Mouse (Mus musculus) neural tube, embryonic 11.5 days (tissue): Measurements from ENCODE around the gene Xrra1. TPM values are rescaled to one million over a fixed set of nuclear protein-coding genes. Genes with fewer than 3 reads are reported as not detected.

Experiments
- ATAC-seq: fragments of 200-750 bp; cut with Nextera tagmentation; 2 replicates; pipeline ENCODE4 v1.8.0; 2017; ENCODE audit warnings: moderate number of reproducible peaks, mild to moderate bottlenecking, moderate TSS enrichment, moderate library complexity; ENCODE audit not compliant: insufficient read depth, low FRiP score, low TSS enrichment
- DNase-seq: peaks from one replicate; pipeline ENCODE4 v3.0.0-alpha.2; 2015; ENCODE audit warnings: low spot score
- H3K27ac ChIP-seq: fragments of 300-500 bp; sonication (generic); 2 replicates; pipeline ENCODE4 v1.5.1; 2014; ENCODE audit warnings: low read depth, mild to moderate bottlenecking, low read length
- H3K27me3 ChIP-seq: fragments of 300-500 bp; sonication (generic); 2 replicates; pipeline ENCODE4 v1.6.1; 2014; ENCODE audit warnings: mild to moderate bottlenecking, low read length, mixed read lengths; ENCODE audit not compliant: control insufficient read depth, insufficient read depth
- H3K36me3 ChIP-seq: fragments of 300-500 bp; sonication (generic); 2 replicates; pipeline ENCODE4 v1.6.1; 2014; ENCODE audit warnings: mild to moderate bottlenecking, low read length, moderate library complexity, mixed read lengths; ENCODE audit not compliant: control insufficient read depth, insufficient read depth
- H3K4me1 ChIP-seq: fragments of 300-500 bp; sonication (generic); 2 replicates; pipeline ENCODE4 v1.6.1; 2014; ENCODE audit warnings: low read length, mixed read lengths; ENCODE audit not compliant: control insufficient read depth, insufficient read depth
- H3K4me2 ChIP-seq: fragments of 300-500 bp; sonication (generic); 2 replicates; pipeline ENCODE4 v1.6.1; 2014; ENCODE audit warnings: low read depth, mild to moderate bottlenecking, moderate library complexity
- H3K4me3 ChIP-seq: fragments of 300-500 bp; sonication (generic); 2 replicates; pipeline ENCODE4 v1.5.1; 2014; ENCODE audit warnings: low read depth, low read length
- H3K9ac ChIP-seq: fragments of 300-500 bp; sonication (generic); 2 replicates; pipeline ENCODE4 v1.6.1; 2014; ENCODE audit warnings: mild to moderate bottlenecking, low read length
- H3K9me3 ChIP-seq: fragments of 300-500 bp; sonication (generic); 2 replicates; pipeline ENCODE4 v1.6.1; 2016; ENCODE audit warnings: low read length; ENCODE audit not compliant: control insufficient read depth
- WGBS: fragments of 180-500 bp; shearing (Covaris S2); extraction: QIAGEN DNeasy Blood & Tissue Kit; methylation state at CpG from one replicate; pipeline ENCODE4 v1.1.7; 2014; 5-methylcytosine and 5-hydroxymethylcytosine counted together
- polyA plus RNA-seq: library from polyadenylated mRNA; unstranded; fragments of >200 nt; fragmentation: Nextera tagmentation; extraction: Ambion mirVana; gene quantifications from 2 replicates; pipeline ENCODE4 v1.2.1, GENCODE M21; 2014

Gene Xrra1
- polyA plus RNA-seq, 1 experiment from 2014 or later = 0.36 TPM

DNA sequence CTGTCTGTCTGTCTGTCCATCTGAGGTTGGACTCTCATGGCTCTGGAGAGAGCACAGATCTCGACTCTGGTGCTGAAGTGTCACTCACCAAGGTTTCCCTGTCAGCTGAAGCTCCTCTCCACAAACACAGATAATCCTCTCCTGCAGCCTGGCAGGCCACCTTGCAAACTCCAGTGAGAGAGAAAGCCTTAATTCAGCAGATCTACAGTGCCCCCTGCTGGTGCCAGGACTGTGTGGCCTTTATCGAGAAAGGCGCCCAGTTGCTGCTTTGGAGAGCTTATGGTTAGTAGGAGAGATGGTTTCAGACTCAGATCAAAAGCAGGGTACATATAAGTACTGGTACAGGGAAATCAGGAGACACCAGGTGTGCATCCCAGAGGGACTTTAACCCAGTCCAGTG is 17.4 kb downstream of the Xrra1 start:
- no peak overlapping the region for H3K4me2 ChIP-seq
- H3K9ac ChIP-seq = no peak overlapping the region
- H3K9me3 ChIP-seq = no peaks in the 10 kb centered on the region
- H3K4me1 ChIP-seq = no peaks in the 10 kb centered on the region
- no peak overlapping the region for H3K4me3 ChIP-seq
- no peaks in the 10 kb centered on the region for H3K27me3 ChIP-seq
- no peak overlapping the region for H3K27ac ChIP-seq
- no peak for ATAC-seq
- peak; percentile 84 for DNase-seq
- no peaks in the 10 kb centered on the region for H3K36me3 ChIP-seq
- WGBS = 2% methylated on average over 3 of the region's 3 CpGs

DNA sequence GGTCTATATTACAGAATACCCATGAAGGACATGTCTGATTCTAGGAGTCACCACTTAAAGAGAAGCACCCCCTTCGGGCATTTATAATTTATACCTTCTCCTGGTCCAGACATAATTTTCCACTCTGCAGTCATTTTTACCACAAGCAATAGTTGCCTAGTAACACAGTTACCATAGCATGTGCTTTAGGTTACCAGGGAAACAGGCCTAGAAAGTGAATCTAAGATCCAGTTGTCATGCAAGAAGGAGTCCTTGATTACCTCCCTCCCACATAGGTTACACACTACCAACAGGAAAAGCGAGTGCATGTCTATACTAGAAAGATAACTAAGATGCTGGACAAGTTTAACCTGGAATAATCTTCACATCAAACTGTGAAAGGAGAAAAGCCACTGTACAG is 19.3 kb downstream of the Xrra1 start:
- WGBS = 80% methylated on average over 2 of the region's 2 CpGs

DNA sequence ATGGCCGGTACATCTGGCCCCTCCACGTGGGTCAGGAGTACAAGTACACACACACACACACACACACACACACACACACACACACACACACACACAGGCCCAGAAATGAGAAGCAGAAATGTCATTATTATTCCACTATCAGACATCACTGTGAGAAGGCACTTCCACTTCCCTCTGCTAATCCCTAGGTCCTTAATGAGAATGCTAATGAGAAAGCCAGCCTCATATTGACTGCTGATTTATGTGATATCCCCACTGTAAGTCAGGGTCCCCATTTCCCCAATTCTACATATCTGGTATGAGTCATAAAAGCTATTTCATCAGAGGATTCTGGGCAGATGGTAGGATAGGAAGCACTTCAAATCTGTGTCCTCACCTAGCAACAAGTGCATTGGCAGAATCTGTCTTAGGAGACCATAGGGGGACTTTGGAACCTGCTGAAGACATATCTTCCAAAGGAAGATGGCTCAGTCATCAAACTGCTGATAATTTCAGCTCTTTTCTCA is 28.4 kb downstream of the Xrra1 start:
- Histone ChIP-seq H3K4me2 (no peak overlapping the region), H3K9ac (no peak overlapping the region), H3K27ac (no peak overlapping the region), H3K27me3 (no peaks in the 10 kb centered on the region), H3K4me1 (no peaks in the 10 kb centered on the region), H3K36me3 (no peaks in the 10 kb centered on the region), H3K4me3 (no peak overlapping the region), H3K9me3 (no peaks in the 10 kb centered on the region)
- no peak for DNase-seq
- no peak for ATAC-seq
- WGBS = 76% methylated on average over 2 of the region's 2 CpGs

More for the DNA sequence above, 19.3 kb downstream of the Xrra1 start:
- H3K4me3 ChIP-seq = no peak overlapping the region
- no peaks in the 10 kb centered on the region for H3K36me3 ChIP-seq
- no peaks in the 10 kb centered on the region for H3K27me3 ChIP-seq
- no peak for DNase-seq
- no peaks in the 10 kb centered on the region for H3K9me3 ChIP-seq
- no peak overlapping the region for H3K27ac ChIP-seq
- no peak overlapping the region for H3K9ac ChIP-seq
- no peaks in the 10 kb centered on the region for H3K4me1 ChIP-seq
- no peak for ATAC-seq
- no peak overlapping the region for H3K4me2 ChIP-seq

DNA sequence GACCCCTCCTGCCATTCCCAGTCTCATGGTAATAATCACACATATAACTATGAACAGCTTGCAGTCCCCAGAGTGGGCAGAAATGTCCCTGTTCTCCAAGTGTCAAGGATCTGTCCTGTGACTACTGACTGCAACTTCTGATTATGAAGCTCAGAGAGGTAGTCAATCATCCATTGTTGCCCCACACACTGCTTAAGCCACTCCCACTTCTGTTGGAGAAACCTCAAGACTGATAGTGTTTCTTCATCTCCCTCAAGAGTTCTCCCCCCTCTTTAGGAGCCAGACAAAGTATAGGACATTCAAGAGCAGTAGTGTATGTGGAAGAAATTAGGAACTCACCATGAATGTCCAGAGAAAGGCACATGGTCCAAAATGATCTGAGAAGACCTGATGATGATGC is 28.8 kb downstream of the Xrra1 start:
- H3K4me2 ChIP-seq = no peak overlapping the region
- no peak overlapping the region for H3K4me3 ChIP-seq
- no peaks in the 10 kb centered on the region for H3K27me3 ChIP-seq
- no peaks in the 10 kb centered on the region for H3K9me3 ChIP-seq
- DNase-seq = no peak
- no peak overlapping the region for H3K9ac ChIP-seq
- H3K36me3 ChIP-seq = no peaks in the 10 kb centered on the region
- H3K4me1 ChIP-seq = no peaks in the 10 kb centered on the region
- no peak overlapping the region for H3K27ac ChIP-seq
- ATAC-seq = no peak

DNA sequence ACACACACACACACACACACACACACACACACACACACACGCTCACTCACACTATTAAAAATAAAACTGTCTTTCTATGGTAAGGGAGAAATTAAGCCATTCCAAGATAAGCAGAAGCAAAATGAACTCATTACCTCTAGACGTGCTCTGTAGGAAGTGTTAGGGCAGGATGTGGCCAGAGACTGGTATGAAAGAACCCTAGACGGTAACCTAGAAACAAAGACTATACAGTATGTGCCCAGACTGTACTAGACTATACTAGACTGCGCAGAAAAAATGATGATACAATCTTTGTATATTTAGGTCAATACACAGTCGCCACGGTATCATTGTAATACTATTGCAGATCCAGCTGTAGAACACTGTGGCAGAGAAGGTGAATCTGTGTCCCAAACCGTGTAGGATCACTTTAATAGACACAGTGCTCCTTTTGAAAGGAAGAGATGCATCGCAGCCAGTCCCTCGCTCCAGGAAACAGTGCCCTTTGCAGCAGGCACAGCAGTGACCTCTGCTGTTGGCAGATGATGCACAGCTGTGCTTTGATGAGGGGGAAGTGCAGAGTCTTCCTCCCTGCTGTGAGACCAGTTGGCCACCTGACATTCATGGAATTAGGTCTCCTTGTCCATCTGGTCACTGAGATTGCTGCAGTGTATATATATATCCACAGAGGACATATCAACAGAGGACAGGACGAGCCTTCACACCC is 30.4 kb downstream of the Xrra1 start:
- Histone ChIP-seq H3K9ac (no peak overlapping the region), H3K4me1 (no peaks in the 10 kb centered on the region), H3K4me3 (no peak overlapping the region), H3K4me2 (no peak overlapping the region), H3K36me3 (no peaks in the 10 kb centered on the region), H3K27ac (no peak overlapping the region), H3K27me3 (no peaks in the 10 kb centered on the region), H3K9me3 (no peaks in the 10 kb centered on the region)
- ATAC-seq (no peak), DNase-seq (peak; percentile 31)
- 48% methylated on average over 10 of the region's 10 CpGs for WGBS

DNA sequence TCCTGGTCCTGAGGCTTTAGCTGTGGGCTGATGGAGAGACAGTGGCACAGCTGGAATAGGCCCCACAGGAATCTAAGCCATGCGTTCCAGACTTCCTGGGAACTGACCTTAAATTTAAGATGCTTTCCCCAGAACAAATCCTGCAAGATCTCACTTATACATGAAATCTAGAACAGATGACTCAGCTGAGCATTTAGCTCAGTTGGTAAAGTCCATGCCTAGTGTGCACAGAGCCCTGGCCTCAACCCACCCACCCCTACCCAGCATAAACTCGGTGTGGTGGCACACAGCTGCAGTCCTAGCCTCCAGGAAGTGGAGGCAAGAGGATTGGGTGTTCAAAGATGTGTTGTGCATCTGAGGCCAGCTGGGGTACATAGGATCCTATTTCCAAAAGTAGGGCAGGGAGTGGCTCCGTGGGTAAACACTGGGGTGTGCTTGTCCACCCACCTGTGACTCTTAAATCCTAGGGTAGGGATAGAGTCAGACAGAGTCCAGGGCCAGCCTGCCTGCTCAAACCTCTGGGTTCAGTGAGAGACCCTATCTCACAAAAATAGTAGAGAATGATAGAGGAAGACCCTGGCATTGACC is 31.3 kb downstream of the Xrra1 start:
- no peak for ATAC-seq
- no peak overlapping the region for H3K4me2 ChIP-seq
- no peak overlapping the region for H3K4me3 ChIP-seq
- no peaks in the 10 kb centered on the region for H3K9me3 ChIP-seq
- no peaks in the 10 kb centered on the region for H3K36me3 ChIP-seq
- H3K27ac ChIP-seq = no peak overlapping the region
- no peak for DNase-seq
- peaks cover 3% of the 10 kb centered on the region; the same call in 1 of the 2 replicates for H3K4me1 ChIP-seq
- no peak overlapping the region for H3K9ac ChIP-seq
- no peaks in the 10 kb centered on the region for H3K27me3 ChIP-seq
- 73% methylated on average over 3 of the region's 3 CpGs for WGBS

DNA sequence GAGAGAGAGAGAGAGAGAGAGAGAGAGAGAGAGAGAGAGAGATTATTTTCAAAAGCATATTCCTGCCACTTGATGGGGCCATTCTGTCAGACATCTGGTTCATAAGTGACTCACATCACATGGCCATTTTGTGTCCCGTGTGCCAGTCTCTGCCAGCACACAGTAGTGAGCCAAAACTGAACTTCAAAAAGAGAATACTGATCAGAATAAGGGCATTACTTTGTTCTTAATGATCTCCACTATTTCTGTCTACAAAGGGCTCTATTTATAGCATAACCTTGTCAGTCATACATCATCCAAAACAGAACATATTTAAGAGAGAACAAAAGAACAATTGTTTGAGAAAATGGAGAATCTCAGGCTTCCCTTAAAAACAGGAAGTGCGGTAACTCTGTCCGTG is 32.6 kb downstream of the Xrra1 start:
- WGBS = 73% methylated on average over 3 of the region's 3 CpGs

DNA sequence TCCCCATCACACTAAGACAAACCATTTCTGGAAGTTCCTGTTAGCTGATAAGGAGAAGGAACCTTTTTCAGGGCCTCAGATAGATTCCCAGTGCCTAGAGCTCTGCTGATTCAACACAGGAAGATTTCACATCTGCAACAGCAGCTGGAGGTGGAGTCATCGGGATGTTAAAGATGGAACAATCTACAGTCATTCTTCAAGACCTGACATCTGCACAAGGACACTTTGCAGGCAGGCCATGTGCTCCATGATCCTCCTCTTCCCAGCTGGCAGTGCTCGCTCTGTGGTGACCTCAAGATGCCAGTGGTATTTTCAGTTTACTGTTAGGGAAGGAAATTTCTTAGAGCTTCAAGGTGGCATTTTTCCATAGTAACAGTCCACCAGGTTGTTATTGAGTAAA is 33.4 kb downstream of the Xrra1 start:
- DNase-seq = no peak
- H3K9ac ChIP-seq = no peak overlapping the region
- WGBS = 84% methylated on average over 2 of the region's 2 CpGs
- no peak overlapping the region for H3K4me3 ChIP-seq
- ATAC-seq = no peak
- H3K27me3 ChIP-seq = no peaks in the 10 kb centered on the region
- H3K4me2 ChIP-seq = no peak overlapping the region
- no peak overlapping the region for H3K27ac ChIP-seq
- no peaks in the 10 kb centered on the region for H3K36me3 ChIP-seq
- no peaks in the 10 kb centered on the region for H3K9me3 ChIP-seq
- peaks cover 3% of the 10 kb centered on the region; the same call in 1 of the 2 replicates for H3K4me1 ChIP-seq

More for the DNA sequence above, 32.6 kb downstream of the Xrra1 start:
- Histone ChIP-seq H3K27ac (no peak overlapping the region), H3K36me3 (no peaks in the 10 kb centered on the region), H3K9ac (no peak overlapping the region), H3K4me2 (no peak overlapping the region), H3K27me3 (no peaks in the 10 kb centered on the region), H3K4me3 (no peak overlapping the region), H3K9me3 (no peaks in the 10 kb centered on the region), H3K4me1 (peaks cover 3% of the 10 kb centered on the region; the same call in 1 of the 2 replicates)
- no peak for ATAC-seq
- no peak for DNase-seq

DNA sequence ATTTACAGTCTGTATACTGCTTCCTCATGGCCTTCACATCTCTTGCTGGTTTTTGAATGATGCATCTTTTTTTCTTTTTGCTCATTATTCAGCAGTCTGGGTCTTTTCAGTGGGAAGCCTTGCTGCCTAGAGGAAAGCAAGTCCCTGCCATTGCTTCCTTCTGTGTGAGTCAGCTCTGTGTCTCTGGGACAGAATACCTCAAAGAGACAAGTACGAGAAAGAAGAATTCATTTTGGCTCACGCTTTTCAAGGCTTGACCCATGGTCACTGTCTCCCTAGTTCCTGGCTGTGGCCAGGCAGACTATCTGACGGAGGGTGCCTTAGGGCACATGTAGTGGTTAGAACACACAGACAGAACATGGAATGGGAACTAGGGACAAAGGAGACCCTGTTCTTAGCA is 35.1 kb downstream of the Xrra1 start:
- Histone ChIP-seq H3K27me3 (no peaks in the 10 kb centered on the region), H3K27ac (no peak overlapping the region), H3K36me3 (no peaks in the 10 kb centered on the region), H3K4me1 (peaks cover 3% of the 10 kb centered on the region; the same call in 1 of the 2 replicates), H3K4me3 (no peak overlapping the region), H3K9ac (no peak overlapping the region), H3K9me3 (no peaks in the 10 kb centered on the region), H3K4me2 (no peak overlapping the region)
- DNase-seq (no peak), ATAC-seq (no peak)
- WGBS = 75% methylated on average over 3 of the region's 3 CpGs
